Mouse (Mus musculus) ES-E14 (cell line): ENCODE results near the gene Ankrd9. TPM values are rescaled to one million over a fixed set of nuclear protein-coding genes. Genes with fewer than 3 reads are reported as not detected.

Experiments
- DNase-seq: peaks from one replicate; pipeline ENCODE4 v3.0.0-alpha.2; 2013; ENCODE audit warnings: low read depth, low spot score
- H3K27ac ChIP-seq: 2 replicates; pipeline ENCODE4 v1.5.1; 2012; ENCODE audit warnings: low read depth, mild to moderate bottlenecking, low read length, moderate library complexity, mixed read lengths; ENCODE audit not compliant: poor library complexity, insufficient read depth, severe bottlenecking
- H3K36me3 ChIP-seq: 2 replicates; pipeline ENCODE4 v1.6.1; 2012; ENCODE audit warnings: mild to moderate bottlenecking, low read length, moderate library complexity, mixed read lengths; ENCODE audit not compliant: control insufficient read depth, poor library complexity, insufficient read depth, severe bottlenecking
- H3K4me1 ChIP-seq, 2 experiments: fragments of 150-350 bp in 1 of 2; sonication (generic) in 1 of 2; 2 replicates each; pipeline ENCODE4 v1.6.1; 2012; ENCODE audit warnings: low read length in 2 of 2, mild to moderate bottlenecking in 1 of 2, mixed read lengths in 1 of 2; ENCODE audit not compliant: control insufficient read depth in 2 of 2, insufficient read depth in 2 of 2, poor library complexity in 1 of 2
- H3K4me3 ChIP-seq, 2 experiments: fragments of 150-350 bp in 1 of 2; sonication (generic) in 1 of 2; 2 replicates each; pipeline ENCODE4 v1.5.1; 2012; ENCODE audit warnings: low read length in 2 of 2, low read depth in 1 of 2, mild to moderate bottlenecking in 1 of 2, mixed read lengths in 1 of 2; ENCODE audit not compliant: insufficient read depth in 1 of 2, poor library complexity in 1 of 2, severe bottlenecking in 1 of 2
- H3K9ac ChIP-seq: 2 replicates; pipeline ENCODE4 v1.6.1; 2012; ENCODE audit warnings: low read depth, mild to moderate bottlenecking, low read length, mixed read lengths; ENCODE audit not compliant: poor library complexity, insufficient read depth, severe bottlenecking
- H3K9me3 ChIP-seq: fragments of 150-350 bp; sonication (generic); 2 replicates; pipeline ENCODE4 v1.6.1; 2012; ENCODE audit warnings: low read depth, mild to moderate bottlenecking, low read length; ENCODE audit not compliant: control insufficient read depth, insufficient read depth
- CHD2 ChIP-seq: IDR thresholded peaks from 2 replicates; pipeline ENCODE4 v1.6.1; 2014; ENCODE audit warnings: mild to moderate bottlenecking, low read depth, low read length, inconsistent platforms
- HCFC1 ChIP-seq: IDR thresholded peaks from 2 replicates; pipeline ENCODE4 v1.6.1; 2012; ENCODE audit warnings: low read length, inconsistent platforms, borderline replicate concordance; ENCODE audit not compliant: insufficient read depth
- MAFK ChIP-seq: IDR thresholded peaks from 2 replicates; pipeline ENCODE4 v1.6.1; 2014; ENCODE audit warnings: mild to moderate bottlenecking, low read depth, low read length, inconsistent platforms; ENCODE audit not compliant: insufficient read depth
- ZC3H11A ChIP-seq: IDR thresholded peaks from 2 replicates; pipeline ENCODE4 v1.6.1; 2012; ENCODE audit warnings: low read depth, mild to moderate bottlenecking, inconsistent platforms, low read length, borderline replicate concordance
- ZNF384 ChIP-seq: IDR thresholded peaks from 2 replicates; pipeline ENCODE4 v1.6.1; 2012; ENCODE audit warnings: low read depth, low read length, inconsistent platforms
- in situ Hi-C, 2 experiments: fragments of 600-800 bp; cut with MboI; formaldehyde crosslinking; loops; one replicate each; pipeline ENCODE4 v1.15.1; 2025; ENCODE audit warnings: low sequenced_read_pairs in 2 of 2, inconsistent platforms in 1 of 2; ENCODE audit not compliant: unreplicated experiment in 2 of 2
- total RNA-seq: library from RNA; depleted of rRNA; stranded (reverse); fragments of 300-350 nt; gene quantifications from 2 replicates; pipeline ENCODE4 v1.2.3, GENCODE M21; 2012

Gene Ankrd9
- total RNA-seq, 1 experiment: 12.4 TPM

DNA sequence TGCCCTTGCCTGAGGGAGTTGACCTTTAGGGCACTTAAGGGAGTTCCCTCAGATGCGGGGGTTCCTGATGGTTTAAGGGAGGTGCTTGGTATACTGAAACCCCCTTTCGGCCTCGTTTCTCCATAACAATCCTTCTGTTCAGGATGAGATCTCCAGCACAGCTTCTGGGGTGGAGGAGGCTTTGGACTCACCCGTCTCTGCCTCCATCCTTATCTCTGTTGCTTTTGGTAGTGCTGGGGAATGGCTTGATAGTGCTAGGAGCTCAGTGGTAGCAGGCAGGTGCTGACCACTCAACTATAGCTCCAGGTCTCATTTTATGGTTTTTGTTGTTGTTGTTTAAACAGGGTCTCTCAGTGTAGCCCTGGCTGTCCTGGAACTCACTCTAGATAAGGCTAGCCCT, 12.8 kb downstream of the Ankrd9 start:
- Histone ChIP-seq H3K4me1 (0 out of 4 replicates have a peak, but pooled peaks cover 2 to 3% of the 10 kb centered on the region in 2 experiments), H3K27ac (no peak overlapping the region), H3K4me3 (no peak overlapping the region), H3K9ac (no peak overlapping the region), H3K9me3 (no peaks in the 10 kb centered on the region), H3K36me3 (peaks cover 13% of the 10 kb centered on the region; the same call in 1 of the 2 replicates)
- in situ Hi-C loops: no loop called here
- DNase-seq: no peak
- TF ChIP-seq MAFK: no peak
- TF ChIP-seq ZNF384: no peak
- no peak for TF ChIP-seq HCFC1
- no peak for TF ChIP-seq CHD2
- no peak for TF ChIP-seq ZC3H11A

DNA sequence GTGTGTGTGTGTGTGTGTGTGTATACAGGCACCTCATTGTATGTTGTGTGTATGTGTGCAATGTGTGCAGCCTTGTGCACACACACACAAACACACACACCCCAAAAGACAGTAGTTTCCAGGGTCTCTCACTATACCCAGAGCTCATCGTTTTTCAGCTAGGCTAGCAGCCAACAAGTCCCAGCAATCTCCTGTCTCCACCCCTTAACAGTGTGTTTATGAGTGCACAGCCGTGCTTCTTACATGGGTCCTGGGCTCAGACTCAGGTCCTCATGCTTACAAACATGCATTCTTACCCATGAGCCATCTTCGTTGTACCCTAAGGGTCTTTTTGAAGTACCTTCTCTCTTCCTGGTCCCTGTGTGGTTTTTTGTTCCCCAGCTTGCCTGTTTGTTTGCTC, 13.3 kb downstream of the Ankrd9 start:
- in situ Hi-C loops: no loop called here
- H3K36me3 ChIP-seq: peaks cover 13% of the 10 kb centered on the region; the same call in 1 of the 2 replicates
- H3K9ac ChIP-seq: no peak overlapping the region
- TF ChIP-seq HCFC1 (no peak), ZNF384 (no peak), CHD2 (no peak), ZC3H11A (no peak), MAFK (no peak)
- no peak overlapping the region for H3K4me3 ChIP-seq
- no peak overlapping the region for H3K27ac ChIP-seq
- DNase-seq: no peak
- H3K9me3 ChIP-seq: no peaks in the 10 kb centered on the region
- 0 out of 4 replicates have a peak, but pooled peaks cover 2 to 3% of the 10 kb centered on the region in 2 experiments for H3K4me1 ChIP-seq

DNA sequence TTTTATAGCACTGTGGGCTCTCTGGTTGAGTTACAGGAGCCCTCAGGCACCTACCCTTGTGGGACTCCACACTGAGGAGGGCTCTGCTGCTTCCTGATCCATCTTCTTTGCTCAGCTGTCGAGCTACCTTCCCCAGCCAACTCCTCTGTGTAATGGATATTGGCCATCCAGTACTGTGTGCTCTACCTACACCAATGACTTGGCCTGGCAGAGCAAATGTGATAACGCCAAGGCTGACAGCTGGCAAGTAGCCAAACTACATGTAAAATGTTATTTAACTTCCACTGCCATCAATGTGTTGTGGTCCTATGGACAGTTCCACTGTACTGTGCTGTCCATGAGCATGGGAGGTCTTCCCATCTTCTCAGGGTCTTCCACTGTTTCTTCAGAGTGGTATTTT, 16.9 kb downstream of the Ankrd9 start:
- TF ChIP-seq CHD2 (no peak), ZC3H11A (no peak), MAFK (no peak), ZNF384 (no peak), HCFC1 (no peak)
- no peak overlapping the region for H3K9ac ChIP-seq
- H3K4me3 ChIP-seq: no peak overlapping the region
- H3K36me3 ChIP-seq: no peaks in the 10 kb centered on the region
- in situ Hi-C loops: no loop called here
- H3K27ac ChIP-seq: no peak overlapping the region
- no peaks in the 10 kb centered on the region for H3K9me3 ChIP-seq
- no peak for DNase-seq
- H3K4me1 ChIP-seq: 0 out of 4 replicates have a peak, but pooled peaks cover 2 to 3% of the 10 kb centered on the region in 2 experiments

DNA sequence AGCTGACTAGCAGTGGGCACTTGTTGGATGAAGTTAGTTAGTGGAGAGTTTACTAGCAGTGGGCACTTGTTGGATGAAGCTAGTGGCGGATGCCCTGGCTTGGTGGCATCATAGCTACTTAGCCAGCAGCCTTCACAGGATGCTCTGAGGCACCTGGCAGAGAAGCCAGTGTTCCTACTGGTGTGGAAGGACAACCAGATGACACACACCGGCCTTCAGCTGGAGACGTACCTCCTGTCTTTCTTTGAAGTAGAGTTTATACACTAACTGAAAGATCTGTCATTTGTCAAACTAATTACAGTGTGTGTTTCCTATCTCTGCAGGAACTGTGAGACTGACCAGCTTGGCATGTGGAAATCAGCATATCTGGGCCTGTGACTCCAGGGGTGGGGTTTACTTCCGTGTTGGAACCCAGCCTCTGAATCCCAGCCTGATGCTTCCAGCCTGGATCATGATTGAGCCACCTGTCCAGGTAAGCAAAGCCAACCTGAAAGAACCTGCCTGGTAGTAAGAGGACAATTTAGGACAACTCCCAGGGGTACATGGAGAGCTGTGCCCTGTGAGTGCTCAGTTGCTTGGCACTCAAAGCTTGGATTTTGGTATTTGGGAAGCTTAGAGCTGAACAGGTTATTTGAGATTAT, 24.4 kb downstream of the Ankrd9 start:
- in situ Hi-C loops: no loop called here
- H3K36me3 ChIP-seq: peaks cover 3% of the 10 kb centered on the region; the same call in 1 of the 2 replicates
- no peaks in the 10 kb centered on the region for H3K9me3 ChIP-seq
- DNase-seq: no peak
- TF ChIP-seq ZC3H11A: no peak
- no peak for TF ChIP-seq MAFK
- TF ChIP-seq ZNF384: no peak
- TF ChIP-seq CHD2: no peak
- TF ChIP-seq HCFC1: no peak
- H3K4me1 ChIP-seq: no peaks in the 10 kb centered on the region; a peak in 1 of 4 replicates
- no peak overlapping the region for H3K4me3 ChIP-seq
- no peak overlapping the region for H3K27ac ChIP-seq
- no peak overlapping the region for H3K9ac ChIP-seq
